Mouse (Mus musculus): Measurements from ENCODE around the gene Defa17. TPM values are rescaled to one million over a fixed set of nuclear protein-coding genes. Genes with fewer than 3 reads are reported as not detected.
"Not testable (repeated sequence)": the region's sequence is repeated elsewhere in the genome, so short reads cannot be mapped to it uniquely, and the experiment has no call there.

The Defa17 gene
- polyA plus RNA-seq (2012; rRNA removed): not detected in 2 replicates
- polyA plus RNA-seq (2014; fragmentation: Nextera tagmentation; extraction: Ambion mirVana): not detected in 2 replicates

DNA sequence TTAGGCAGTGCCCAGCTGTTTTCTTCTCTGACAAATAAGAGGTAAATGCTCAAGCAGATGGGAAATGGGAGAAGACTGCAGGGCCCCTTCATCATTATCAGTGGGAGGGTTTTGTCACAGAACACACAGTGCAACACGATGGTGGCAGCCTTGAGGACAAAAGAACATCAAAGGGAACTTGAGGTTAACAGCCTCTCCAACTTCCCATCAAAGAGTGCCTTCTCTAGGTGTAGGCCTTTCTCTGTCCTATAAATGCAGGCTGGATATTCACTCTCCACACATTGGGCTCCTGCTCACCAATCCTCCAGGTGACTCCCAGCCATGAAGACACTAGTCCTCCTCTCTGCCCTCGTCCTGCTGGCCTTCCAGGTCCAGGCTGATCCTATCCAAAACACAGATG lies at the start of gene Defa17:
Gene Defa17, plus strand, starts transcription at position 301 of the 400 bp plus-strand sequence.
- not testable (repeated sequence) for H3K27ac ChIP-seq (replicated peaks; ENCODE audit: low read depth, low read length); H3K9me3 ChIP-seq (ENCODE audit: control insufficient read depth, low read length); H3K4me2 ChIP-seq (replicated peaks; ENCODE audit: low read depth, low read length, severe bottlenecking); H3K36me3 ChIP-seq (ENCODE audit: control insufficient read depth, insufficient read depth, low read length); DNase-seq (ENCODE audit: low spot score); H3K4me1 ChIP-seq (ENCODE audit: control insufficient read depth, insufficient read depth, low read length); H3K9ac ChIP-seq (ENCODE audit: low read depth, low read length, severe bottlenecking); H3K4me3 ChIP-seq (replicated peaks; ENCODE audit: low read length); H3K27me3 ChIP-seq (ENCODE audit: control insufficient read depth, insufficient read depth, low read length); ATAC-seq (ENCODE audit: low FRiP score, low read depth)
- WGBS: no CpG with 5 or more reads among the region's 2 CpGs

DNA sequence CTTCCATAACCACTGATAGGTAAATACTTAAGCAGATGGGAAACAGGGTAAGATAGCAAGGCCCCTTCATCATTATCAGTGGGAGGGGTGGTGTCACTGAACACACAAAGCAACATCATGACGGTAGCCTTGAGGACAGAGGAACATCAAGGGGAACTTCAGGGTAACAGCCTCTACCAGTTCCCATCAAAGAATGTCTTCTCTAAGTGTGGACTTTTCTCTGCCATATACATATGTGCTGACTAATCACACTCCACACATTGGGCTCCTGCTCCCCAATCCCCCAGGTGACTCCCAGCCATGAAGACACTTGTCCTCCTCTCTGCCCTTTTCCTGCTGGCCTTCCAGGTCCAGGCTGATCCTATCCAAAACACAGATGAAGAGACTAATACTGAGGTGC lies 37.7 kb upstream of the Defa17 start, which contains the start of gene Defa26:
Gene Defa26, plus strand, starts transcription at position 301 of the 400 bp plus-strand sequence.
- not testable (repeated sequence) for H3K9me3 ChIP-seq (ENCODE audit: control insufficient read depth, low read length); H3K4me1 ChIP-seq (ENCODE audit: control insufficient read depth, insufficient read depth, low read length); ATAC-seq (ENCODE audit: low FRiP score, low read depth); H3K9ac ChIP-seq (ENCODE audit: low read depth, low read length, severe bottlenecking); H3K4me2 ChIP-seq (replicated peaks; ENCODE audit: low read depth, low read length, severe bottlenecking); DNase-seq (ENCODE audit: low spot score); H3K4me3 ChIP-seq (replicated peaks; ENCODE audit: low read length); H3K27me3 ChIP-seq (ENCODE audit: control insufficient read depth, insufficient read depth, low read length); H3K36me3 ChIP-seq (ENCODE audit: control insufficient read depth, insufficient read depth, low read length); H3K27ac ChIP-seq (replicated peaks; ENCODE audit: low read depth, low read length)
- WGBS: no CpG with 5 or more reads among the region's 1 CpGs

DNA sequence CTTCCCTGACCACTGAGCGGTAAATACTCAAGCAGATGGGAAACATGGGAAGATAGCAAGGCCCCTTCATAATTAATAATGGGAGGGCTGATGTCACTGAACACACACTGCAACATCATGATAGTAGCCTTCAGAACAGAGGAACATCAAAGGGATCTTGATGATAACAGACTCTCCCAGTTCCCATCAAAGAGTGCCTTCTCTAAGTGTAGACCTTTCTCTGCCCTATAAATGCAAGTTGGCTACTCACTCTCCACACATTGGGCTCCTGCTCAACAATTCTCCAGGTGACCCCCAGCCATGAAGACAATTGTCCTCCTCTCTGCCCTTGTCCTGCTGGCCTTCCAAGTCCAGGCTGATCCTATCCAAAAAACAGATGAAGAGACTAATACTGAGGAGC lies 9.9 kb downstream of the Defa17 start, which contains the start of gene Defa34:
Gene Defa34, plus strand, starts transcription at position 301 of the 400 bp plus-strand sequence.
- not testable (repeated sequence) for H3K4me3 ChIP-seq (replicated peaks; ENCODE audit: low read length); H3K36me3 ChIP-seq (ENCODE audit: control insufficient read depth, insufficient read depth, low read length); ATAC-seq (ENCODE audit: low FRiP score, low read depth); H3K27ac ChIP-seq (replicated peaks; ENCODE audit: low read depth, low read length); H3K4me1 ChIP-seq (ENCODE audit: control insufficient read depth, insufficient read depth, low read length); H3K4me2 ChIP-seq (replicated peaks; ENCODE audit: low read depth, low read length, severe bottlenecking); DNase-seq (ENCODE audit: low spot score); H3K9me3 ChIP-seq (ENCODE audit: control insufficient read depth, low read length); H3K9ac ChIP-seq (ENCODE audit: low read depth, low read length, severe bottlenecking); H3K27me3 ChIP-seq (ENCODE audit: control insufficient read depth, insufficient read depth, low read length)
- WGBS: 83% methylated on average over 1 of the region's 1 CpGs

DNA sequence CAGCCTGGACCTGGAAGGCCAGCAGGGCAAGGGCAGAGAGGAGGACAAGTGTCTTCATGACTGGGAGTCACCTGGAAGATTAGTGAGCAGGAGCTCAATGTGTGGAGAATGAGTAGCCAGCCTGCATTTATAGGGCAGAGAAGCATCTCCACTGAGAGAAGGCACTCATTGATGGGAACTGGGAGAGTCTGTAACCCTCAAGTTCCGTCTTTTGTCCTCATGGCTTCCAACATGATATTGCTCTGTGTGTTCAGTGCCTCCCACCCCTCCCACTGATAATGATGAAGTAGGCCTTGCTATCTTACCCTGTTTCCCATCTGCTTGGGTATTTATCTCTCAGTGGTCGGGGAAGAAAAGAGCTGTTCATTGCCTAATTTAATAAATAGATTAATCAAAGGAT lies 48.0 kb downstream of the Defa17 start, which contains the start of gene AY761184:
Gene AY761184, minus strand, starts transcription at position 101 of the 400 bp plus-strand sequence.
- H3K4me1 ChIP-seq (ENCODE audit: control insufficient read depth, insufficient read depth, low read length); H3K27me3 ChIP-seq (ENCODE audit: control insufficient read depth, insufficient read depth, low read length); DNase-seq (ENCODE audit: low spot score); H3K9ac ChIP-seq (ENCODE audit: low read depth, low read length, severe bottlenecking); H3K4me2 ChIP-seq (replicated peaks; ENCODE audit: low read depth, low read length, severe bottlenecking); H3K4me3 ChIP-seq (replicated peaks; ENCODE audit: low read length); H3K9me3 ChIP-seq (ENCODE audit: control insufficient read depth, low read length); ATAC-seq (ENCODE audit: low FRiP score, low read depth); H3K36me3 ChIP-seq (ENCODE audit: control insufficient read depth, insufficient read depth, low read length); H3K27ac ChIP-seq (replicated peaks; ENCODE audit: low read depth, low read length): not testable (repeated sequence)
- 57% methylated on average over 1 of the region's 2 CpGs for WGBS

Other genes starting within 250 kb of the Defa17 start
- gene Defa36, start 228.4 kb upstream of the Defa17 start, polyA plus RNA-seq (2012; rRNA removed): 0.54 TPM in 1 of 2 replicates, not detected in the other
- not detected in 2 replicates for gene Defa36, start 228.4 kb upstream of the Defa17 start, polyA plus RNA-seq (2014; fragmentation: Nextera tagmentation; extraction: Ambion mirVana)
- not detected in 2 replicates for gene Gm7849, start 199.2 kb upstream of the Defa17 start, polyA plus RNA-seq (2012; rRNA removed)
- gene Gm7849, start 199.2 kb upstream of the Defa17 start, polyA plus RNA-seq (2014; fragmentation: Nextera tagmentation; extraction: Ambion mirVana): not detected in 2 replicates
- not detected in 2 replicates for gene Defa20, start 146.5 kb upstream of the Defa17 start, polyA plus RNA-seq (2012; rRNA removed)
- not detected in 2 replicates for gene Defa20, start 146.5 kb upstream of the Defa17 start, polyA plus RNA-seq (2014; fragmentation: Nextera tagmentation; extraction: Ambion mirVana)
- gene Defa32, start 126.7 kb upstream of the Defa17 start, polyA plus RNA-seq (2012; rRNA removed): not detected in 2 replicates
- gene Defa32, start 126.7 kb upstream of the Defa17 start, polyA plus RNA-seq (2014; fragmentation: Nextera tagmentation; extraction: Ambion mirVana): not detected in 2 replicates
- gene Defa37, start 90.4 kb upstream of the Defa17 start, polyA plus RNA-seq (2012; rRNA removed): not detected in 2 replicates
- not detected in 2 replicates for gene Defa37, start 90.4 kb upstream of the Defa17 start, polyA plus RNA-seq (2014; fragmentation: Nextera tagmentation; extraction: Ambion mirVana)
- gene Defa28, start 72.8 kb upstream of the Defa17 start, polyA plus RNA-seq (2012; rRNA removed): not detected in 2 replicates
- gene Defa28, start 72.8 kb upstream of the Defa17 start, polyA plus RNA-seq (2014; fragmentation: Nextera tagmentation; extraction: Ambion mirVana): not detected in 2 replicates
- gene Gm7861, start 61.3 kb upstream of the Defa17 start, polyA plus RNA-seq (2012; rRNA removed): not detected in 2 replicates
- not detected in 2 replicates for gene Gm7861, start 61.3 kb upstream of the Defa17 start, polyA plus RNA-seq (2014; fragmentation: Nextera tagmentation; extraction: Ambion mirVana)
- not detected in 2 replicates for gene Defa26, start 37.6 kb upstream of the Defa17 start, polyA plus RNA-seq (2012; rRNA removed)
- gene Defa26, start 37.6 kb upstream of the Defa17 start, polyA plus RNA-seq (2014; fragmentation: Nextera tagmentation; extraction: Ambion mirVana): not detected in 2 replicates
- gene Defa34, start 10.0 kb downstream of the Defa17 start, polyA plus RNA-seq (2012; rRNA removed): not detected in 2 replicates
- not detected in 2 replicates for gene Defa34, start 10.0 kb downstream of the Defa17 start, polyA plus RNA-seq (2014; fragmentation: Nextera tagmentation; extraction: Ambion mirVana)
- 0.19 TPM in 1 of 2 replicates, not detected in the other for gene AY761184, start 47.9 kb downstream of the Defa17 start, polyA plus RNA-seq (2012; rRNA removed)
- not detected in 2 replicates for gene AY761184, start 47.9 kb downstream of the Defa17 start, polyA plus RNA-seq (2014; fragmentation: Nextera tagmentation; extraction: Ambion mirVana)
- gene Defa24, start 78.7 kb downstream of the Defa17 start, polyA plus RNA-seq (2012; rRNA removed): 0.29 TPM in 1 of 2 replicates, not detected in the other
- gene Defa24, start 78.7 kb downstream of the Defa17 start, polyA plus RNA-seq (2014; fragmentation: Nextera tagmentation; extraction: Ambion mirVana): not detected in 2 replicates
- not detected in 2 replicates for gene Defb50, start 167.8 kb downstream of the Defa17 start, polyA plus RNA-seq (2012; rRNA removed)
- gene Defb50, start 167.8 kb downstream of the Defa17 start, polyA plus RNA-seq (2014; fragmentation: Nextera tagmentation; extraction: Ambion mirVana): not detected in 2 replicates
- gene Defb2, start 184.1 kb downstream of the Defa17 start, polyA plus RNA-seq (2012; rRNA removed): not detected in 2 replicates
- gene Defb2, start 184.1 kb downstream of the Defa17 start, polyA plus RNA-seq (2014; fragmentation: Nextera tagmentation; extraction: Ambion mirVana): 1.8 TPM in 1 of 2 replicates, not detected in the other
- gene Defb10, start 203.1 kb downstream of the Defa17 start, polyA plus RNA-seq (2012; rRNA removed): not detected in 2 replicates
- gene Defb10, start 203.1 kb downstream of the Defa17 start, polyA plus RNA-seq (2014; fragmentation: Nextera tagmentation; extraction: Ambion mirVana): not detected in 2 replicates
- gene Defb9, start 229.6 kb downstream of the Defa17 start, polyA plus RNA-seq (2012; rRNA removed): not detected in 2 replicates
- gene Defb9, start 229.6 kb downstream of the Defa17 start, polyA plus RNA-seq (2014; fragmentation: Nextera tagmentation; extraction: Ambion mirVana): not detected in 2 replicates